Mouse (Mus musculus) thymus, postnatal 25 days (tissue): Measurements from ENCODE around the gene Lamp1.

ENCODE experiments used
- DNase-seq: peaks from one replicate; pipeline ENCODE4 v3.0.0; 2022

Gene Lamp1

DNA sequence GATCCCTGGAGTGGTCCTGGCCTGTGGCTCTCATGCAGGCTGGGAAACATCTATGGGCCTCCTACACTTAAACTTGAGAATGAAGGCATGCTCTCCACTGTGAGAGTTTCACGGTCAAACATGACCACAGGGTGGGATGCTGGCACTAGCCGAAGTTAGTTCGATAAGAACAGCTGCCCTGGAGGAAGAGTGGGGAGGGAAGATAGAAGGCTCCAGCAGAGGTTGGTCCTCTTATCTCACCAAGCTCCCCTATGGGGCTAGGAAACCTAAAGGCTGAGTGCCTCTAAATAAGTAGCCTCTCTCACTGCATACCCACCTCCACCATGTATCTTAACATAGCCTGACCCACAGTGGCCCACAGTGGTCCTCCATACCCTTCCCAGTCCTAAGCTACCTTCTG, 43.8 kb downstream of the Lamp1 start:
- no peak for DNase-seq

DNA sequence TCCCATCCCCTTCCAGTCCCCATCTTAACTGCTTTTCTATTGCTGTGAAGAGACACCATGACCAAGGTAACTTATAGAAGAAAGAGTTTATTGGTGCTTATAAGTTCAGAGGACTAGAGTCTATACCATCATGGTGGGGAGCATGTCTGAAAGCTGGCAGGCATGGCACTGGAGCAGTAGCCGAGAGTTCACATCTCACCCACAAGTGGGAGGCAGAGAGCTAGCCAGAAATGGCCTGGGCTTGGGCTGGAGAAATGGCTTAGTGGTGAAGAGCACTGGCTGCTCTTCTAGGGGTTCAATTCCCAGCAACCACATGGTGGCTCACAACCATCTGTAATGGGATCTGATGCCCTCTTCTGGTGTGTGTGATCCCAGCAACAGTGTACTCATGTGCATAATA, 44.5 kb downstream of the Lamp1 start:
- DNase-seq: peak; percentile 32

DNA sequence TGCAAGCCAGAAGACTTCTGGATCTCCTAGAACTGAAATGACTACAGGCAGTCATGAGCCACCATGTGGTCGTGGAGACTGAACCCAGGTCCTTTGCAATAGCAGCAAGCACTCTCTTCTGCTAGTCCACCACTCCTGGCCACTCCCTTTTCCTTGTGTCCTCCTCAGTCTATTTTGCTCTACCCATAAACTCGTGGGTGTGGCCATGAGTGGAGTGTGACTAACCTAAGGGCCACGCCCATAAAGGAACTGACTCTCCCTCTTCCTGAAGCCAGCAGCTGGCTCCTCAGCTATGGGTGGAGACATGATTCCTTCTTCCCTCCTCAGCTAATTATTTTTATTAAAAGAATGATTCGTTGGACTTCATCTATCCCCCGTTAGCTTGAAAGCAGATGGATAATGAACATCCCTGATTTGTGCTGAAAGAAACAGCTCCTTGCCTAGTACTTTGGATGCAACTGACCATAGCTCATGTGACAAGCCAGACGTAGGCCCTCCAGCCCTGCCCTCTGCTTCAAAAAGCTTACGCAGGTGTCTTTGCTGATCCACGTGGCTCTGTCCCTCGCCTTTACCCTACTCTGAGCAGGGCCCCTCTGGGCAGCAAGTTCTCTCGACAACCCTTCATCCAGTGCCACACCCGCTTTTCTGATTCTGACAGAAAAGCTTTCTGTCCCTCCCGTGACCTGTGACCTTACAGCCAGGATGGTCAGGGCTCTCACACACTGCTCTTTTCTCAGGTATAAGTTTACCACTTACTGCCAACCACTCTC, 45.6 kb downstream of the Lamp1 start:
- no peak for DNase-seq

DNA sequence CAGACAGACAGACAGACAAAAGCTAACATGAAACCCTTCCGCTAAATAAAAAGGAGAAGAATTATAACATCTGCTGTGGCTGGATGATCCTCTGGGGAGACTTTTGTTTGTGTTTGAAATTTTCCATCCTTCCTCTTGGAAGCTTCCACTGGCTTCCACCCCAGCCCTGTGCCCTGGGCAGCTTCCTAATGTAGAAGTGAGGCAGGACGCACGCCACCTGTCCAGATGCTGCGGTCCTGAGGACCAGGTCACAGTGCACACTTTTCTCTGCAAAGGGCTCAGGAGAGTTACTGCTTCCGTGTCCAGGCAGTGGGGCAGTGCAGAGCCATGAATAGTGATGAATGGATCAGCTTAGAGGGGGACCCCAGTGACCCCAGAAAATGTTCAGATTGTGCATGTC, 46.4 kb downstream of the Lamp1 start:
- DNase-seq: no peak

DNA sequence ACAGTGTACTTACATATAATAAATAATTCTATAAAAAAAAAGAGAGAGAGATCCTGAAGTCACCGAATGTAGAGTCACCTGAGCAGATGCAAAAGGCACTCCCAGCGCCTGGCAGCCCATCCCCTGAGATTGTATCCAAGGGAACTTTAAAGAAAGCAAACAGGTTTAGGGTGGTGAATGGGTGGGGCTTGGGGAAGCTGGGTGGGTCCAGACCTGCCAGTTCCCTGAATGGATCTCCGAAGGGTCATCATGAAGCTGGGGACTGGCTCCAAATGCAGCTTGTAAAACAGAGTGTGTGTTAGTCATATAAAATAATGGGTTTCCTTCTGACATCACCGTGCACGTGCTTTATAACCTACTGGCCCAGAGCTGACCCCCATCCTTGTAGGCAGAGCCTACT, 47.3 kb downstream of the Lamp1 start:
- DNase-seq: no peak

DNA sequence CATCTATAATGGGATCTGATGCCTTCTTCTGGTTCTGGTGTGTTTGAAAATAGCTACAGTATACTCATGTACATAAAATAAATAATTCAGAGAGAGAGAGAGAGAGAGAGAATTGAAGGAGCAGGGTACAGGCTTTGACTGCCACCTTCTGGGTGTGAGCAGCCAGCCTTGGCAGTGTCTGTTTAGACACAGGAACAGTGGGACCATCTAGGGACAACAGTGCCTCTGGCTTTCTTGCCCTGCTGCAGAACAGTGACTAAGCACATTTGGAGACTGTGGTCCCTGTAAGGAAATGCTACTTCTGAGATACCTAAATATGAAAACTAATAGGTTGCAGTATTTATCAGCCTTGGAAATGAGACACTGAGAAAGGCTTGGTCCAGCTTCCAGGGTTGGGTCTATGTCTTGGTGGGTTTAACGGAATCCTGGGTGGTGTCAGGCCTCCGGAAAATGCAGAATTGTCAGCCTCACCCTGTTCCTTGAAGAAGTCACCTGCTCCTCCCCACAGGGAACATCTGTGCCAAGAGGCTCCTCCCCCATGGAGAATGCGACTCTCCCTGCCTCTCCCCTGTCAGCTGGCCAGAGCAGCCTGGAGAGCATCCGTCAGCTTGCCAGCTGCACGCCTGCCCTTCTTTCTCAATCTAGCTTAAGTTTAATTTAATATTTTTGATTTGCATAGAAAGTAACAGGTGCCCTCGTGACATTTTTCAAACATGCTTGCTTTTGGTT, 49.8 kb downstream of the Lamp1 start:
- no peak for DNase-seq

DNA sequence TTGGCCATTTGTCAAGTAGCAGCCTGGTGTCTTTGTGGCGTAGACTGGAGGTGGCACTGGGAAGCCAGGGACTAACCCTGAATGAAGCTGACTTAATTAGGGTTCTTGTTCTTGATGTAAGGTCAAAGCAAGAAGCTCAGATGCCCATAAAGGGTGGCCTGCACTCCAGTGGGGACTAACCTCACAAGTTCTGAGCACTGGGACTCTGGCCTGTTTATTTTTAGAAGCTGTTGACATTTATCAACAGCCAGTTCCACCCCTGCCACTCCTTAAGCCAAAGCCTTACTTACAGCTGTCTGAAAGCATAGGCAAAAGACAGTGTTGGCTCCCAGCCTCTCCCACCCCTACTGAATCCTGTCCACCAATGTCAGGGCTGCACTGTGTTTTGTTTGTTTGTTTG, 50.8 kb downstream of the Lamp1 start:
- DNase-seq: no peak

DNA sequence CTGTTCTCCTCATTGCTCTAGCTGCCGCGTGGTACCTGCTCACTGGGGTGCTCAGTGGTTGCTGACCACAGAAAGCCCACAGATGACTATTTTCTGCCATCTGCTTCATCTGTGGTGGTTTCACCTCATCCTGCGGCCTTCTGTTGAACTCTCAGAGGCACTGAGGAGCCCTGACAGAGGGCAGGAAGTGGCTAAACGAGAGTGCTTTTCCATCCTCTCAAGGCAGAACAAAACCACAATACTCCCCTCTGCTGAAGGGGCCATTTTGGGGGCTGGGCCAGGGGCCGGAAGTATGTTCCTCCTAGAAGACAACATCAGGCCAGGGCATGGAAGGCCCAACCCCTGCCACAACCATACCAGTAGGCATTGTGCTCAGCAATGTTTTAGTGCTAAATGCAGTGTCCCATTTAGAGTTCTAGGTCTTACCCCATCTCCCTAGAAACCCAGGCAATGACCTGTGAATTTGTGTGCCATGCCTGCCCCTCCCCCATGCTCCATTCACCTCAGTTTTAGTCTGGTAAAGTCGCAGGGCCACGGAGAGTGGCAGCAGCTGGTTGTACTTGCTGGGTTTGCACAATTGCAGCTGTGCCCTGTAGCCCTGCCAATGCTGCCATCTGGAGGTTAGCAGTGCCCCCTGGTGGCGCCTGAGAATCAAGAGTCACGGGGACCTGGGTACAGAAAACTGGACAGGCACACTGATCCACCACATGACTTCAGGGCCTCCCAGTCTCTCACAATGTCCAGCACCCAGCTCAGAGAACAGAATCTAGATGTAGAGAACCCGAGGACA, 54.7 kb downstream of the Lamp1 start:
- peak; percentile 90 for DNase-seq

DNA sequence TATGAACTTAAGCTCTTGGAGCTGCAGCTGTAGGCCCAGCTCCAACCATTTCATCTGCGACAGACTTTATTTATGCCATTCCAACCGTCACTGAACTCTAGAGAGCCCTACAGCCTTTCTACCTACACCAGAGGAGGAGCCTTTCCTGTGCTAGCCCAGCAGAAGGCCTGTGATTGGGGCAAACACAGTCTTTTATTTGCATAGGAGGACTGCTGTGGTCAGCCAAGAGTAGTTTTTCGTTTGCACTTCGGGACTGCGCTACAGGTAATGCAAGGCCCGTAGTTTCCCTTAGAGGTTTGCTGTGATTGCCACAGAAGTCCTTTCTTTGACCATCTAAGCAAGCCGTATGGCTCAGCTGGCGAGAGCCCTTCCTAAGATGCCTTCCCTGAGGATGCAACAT, 57.4 kb downstream of the Lamp1 start:
- DNase-seq: no peak

DNA sequence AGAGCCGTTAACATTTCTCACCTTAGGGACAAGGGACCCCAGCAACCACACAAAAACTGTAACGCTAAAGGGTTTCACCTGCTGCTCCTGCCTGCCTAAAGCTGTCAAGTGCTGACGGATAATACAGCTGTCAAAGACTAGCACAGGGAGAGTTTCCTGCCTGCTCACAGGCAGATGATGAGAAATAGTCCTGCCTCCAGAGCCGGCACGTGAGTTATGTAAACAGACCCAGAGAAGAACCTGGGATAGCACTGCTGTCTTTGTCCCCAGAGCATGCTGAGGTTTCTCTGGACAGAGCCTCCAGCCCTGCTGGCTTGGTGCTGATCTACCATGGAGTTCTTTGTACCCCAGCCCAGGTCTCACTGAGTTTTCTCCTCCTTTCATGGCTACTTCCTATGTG, 58.1 kb downstream of the Lamp1 start:
- DNase-seq: no peak

DNA sequence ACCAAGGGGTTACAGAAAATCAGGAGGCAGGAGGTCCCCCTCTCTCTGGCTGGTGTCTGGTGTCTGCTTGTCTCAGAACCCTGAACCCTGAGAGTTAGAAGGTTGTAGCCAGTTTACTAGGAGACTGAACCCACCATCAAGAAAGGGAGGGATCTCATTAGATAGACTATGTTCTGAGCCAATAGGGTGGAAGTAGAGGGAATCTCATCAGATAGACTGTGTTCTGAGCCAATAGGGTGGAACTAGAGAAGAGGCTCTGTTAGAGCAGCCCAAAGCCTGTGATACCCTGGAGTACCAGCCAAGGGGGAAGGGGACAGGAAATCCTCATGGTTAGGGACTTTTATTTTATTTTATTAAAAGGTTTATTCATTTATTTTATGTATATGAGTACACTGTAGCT, 59.0 kb downstream of the Lamp1 start:
- DNase-seq: no peak

DNA sequence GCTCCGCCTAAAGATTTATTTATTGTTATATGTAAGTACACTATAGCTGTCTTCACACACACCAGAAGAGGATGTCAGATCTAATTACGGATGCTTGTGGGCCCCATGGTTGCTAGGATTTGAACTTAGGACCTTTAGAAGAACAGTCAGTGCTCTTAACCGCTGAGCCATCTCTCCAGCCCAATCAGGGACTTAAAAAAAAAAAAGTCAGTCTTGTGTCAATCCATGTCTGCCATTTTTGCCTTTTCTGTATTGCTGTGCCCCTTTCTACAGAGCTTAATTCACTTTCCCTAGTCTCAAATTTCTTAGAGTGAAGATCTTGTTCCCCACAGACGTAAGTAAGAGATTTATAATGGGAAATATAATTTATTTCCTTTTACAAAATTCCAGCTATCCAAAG, 59.5 kb downstream of the Lamp1 start:
- DNase-seq: no peak

DNA sequence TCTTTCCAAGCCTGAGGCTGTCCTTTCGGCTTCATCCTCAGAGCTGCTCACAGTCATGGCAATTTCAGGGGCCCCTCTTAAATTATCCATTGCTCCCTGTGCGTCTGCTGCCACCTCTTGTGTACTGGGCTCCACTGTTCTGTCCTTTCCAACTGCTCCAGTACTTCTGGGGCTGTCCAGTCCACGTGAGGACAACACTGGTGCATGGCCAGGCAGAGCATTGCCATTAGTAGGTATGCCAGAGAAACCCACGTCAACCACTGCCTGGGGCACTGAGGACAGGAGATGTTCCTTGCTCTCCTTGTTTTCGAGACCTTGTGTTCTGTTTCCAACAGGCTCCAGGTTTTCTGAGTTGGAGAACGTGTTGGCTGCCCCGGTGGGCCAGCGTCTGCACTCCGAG, 65.5 kb downstream of the Lamp1 start:
- no peak for DNase-seq
